Mouse (Mus musculus) ES-E14 (cell line): ENCODE data around the gene Emc9. TPM values are rescaled to one million over a fixed set of nuclear protein-coding genes. Genes with fewer than 3 reads are reported as not detected.
A peak's percentile ranks its signal among the peaks of the same experiment; 100 is the strongest.

Experiments
- DNase-seq: peaks from one replicate; pipeline ENCODE4 v3.0.0-alpha.2; 2013; ENCODE audit warnings: low read depth, low spot score
- H3K27ac ChIP-seq: 2 replicates; pipeline ENCODE4 v1.5.1; 2012; ENCODE audit warnings: low read depth, mild to moderate bottlenecking, low read length, moderate library complexity, mixed read lengths; ENCODE audit not compliant: poor library complexity, insufficient read depth, severe bottlenecking
- H3K36me3 ChIP-seq: 2 replicates; pipeline ENCODE4 v1.6.1; 2012; ENCODE audit warnings: mild to moderate bottlenecking, low read length, moderate library complexity, mixed read lengths; ENCODE audit not compliant: control insufficient read depth, poor library complexity, insufficient read depth, severe bottlenecking
- H3K4me1 ChIP-seq, 2 experiments: fragments of 150-350 bp in 1 of 2; sonication (generic) in 1 of 2; 2 replicates each; pipeline ENCODE4 v1.6.1; 2012; ENCODE audit warnings: low read length in 2 of 2, mild to moderate bottlenecking in 1 of 2, mixed read lengths in 1 of 2; ENCODE audit not compliant: control insufficient read depth in 2 of 2, insufficient read depth in 2 of 2, poor library complexity in 1 of 2
- H3K4me3 ChIP-seq, 2 experiments: fragments of 150-350 bp in 1 of 2; sonication (generic) in 1 of 2; 2 replicates each; pipeline ENCODE4 v1.5.1; 2012; ENCODE audit warnings: low read length in 2 of 2, low read depth in 1 of 2, mild to moderate bottlenecking in 1 of 2, mixed read lengths in 1 of 2; ENCODE audit not compliant: insufficient read depth in 1 of 2, poor library complexity in 1 of 2, severe bottlenecking in 1 of 2
- H3K9ac ChIP-seq: 2 replicates; pipeline ENCODE4 v1.6.1; 2012; ENCODE audit warnings: low read depth, mild to moderate bottlenecking, low read length, mixed read lengths; ENCODE audit not compliant: poor library complexity, insufficient read depth, severe bottlenecking
- H3K9me3 ChIP-seq: fragments of 150-350 bp; sonication (generic); 2 replicates; pipeline ENCODE4 v1.6.1; 2012; ENCODE audit warnings: low read depth, mild to moderate bottlenecking, low read length; ENCODE audit not compliant: control insufficient read depth, insufficient read depth
- CHD2 ChIP-seq: IDR thresholded peaks from 2 replicates; pipeline ENCODE4 v1.6.1; 2014; ENCODE audit warnings: mild to moderate bottlenecking, low read depth, low read length, inconsistent platforms
- HCFC1 ChIP-seq: IDR thresholded peaks from 2 replicates; pipeline ENCODE4 v1.6.1; 2012; ENCODE audit warnings: low read length, inconsistent platforms, borderline replicate concordance; ENCODE audit not compliant: insufficient read depth
- MAFK ChIP-seq: IDR thresholded peaks from 2 replicates; pipeline ENCODE4 v1.6.1; 2014; ENCODE audit warnings: mild to moderate bottlenecking, low read depth, low read length, inconsistent platforms; ENCODE audit not compliant: insufficient read depth
- ZC3H11A ChIP-seq: IDR thresholded peaks from 2 replicates; pipeline ENCODE4 v1.6.1; 2012; ENCODE audit warnings: low read depth, mild to moderate bottlenecking, inconsistent platforms, low read length, borderline replicate concordance
- ZNF384 ChIP-seq: IDR thresholded peaks from 2 replicates; pipeline ENCODE4 v1.6.1; 2012; ENCODE audit warnings: low read depth, low read length, inconsistent platforms
- in situ Hi-C, 2 experiments: fragments of 600-800 bp; cut with MboI; formaldehyde crosslinking; loops; one replicate each; pipeline ENCODE4 v1.15.1; 2025; ENCODE audit warnings: low sequenced_read_pairs in 2 of 2, inconsistent platforms in 1 of 2; ENCODE audit not compliant: unreplicated experiment in 2 of 2
- total RNA-seq: library from RNA; depleted of rRNA; stranded (reverse); fragments of 300-350 nt; gene quantifications from 2 replicates; pipeline ENCODE4 v1.2.3, GENCODE M21; 2012

Emc9 gene
- total RNA-seq, 1 experiment, result 4.9 TPM

DNA sequence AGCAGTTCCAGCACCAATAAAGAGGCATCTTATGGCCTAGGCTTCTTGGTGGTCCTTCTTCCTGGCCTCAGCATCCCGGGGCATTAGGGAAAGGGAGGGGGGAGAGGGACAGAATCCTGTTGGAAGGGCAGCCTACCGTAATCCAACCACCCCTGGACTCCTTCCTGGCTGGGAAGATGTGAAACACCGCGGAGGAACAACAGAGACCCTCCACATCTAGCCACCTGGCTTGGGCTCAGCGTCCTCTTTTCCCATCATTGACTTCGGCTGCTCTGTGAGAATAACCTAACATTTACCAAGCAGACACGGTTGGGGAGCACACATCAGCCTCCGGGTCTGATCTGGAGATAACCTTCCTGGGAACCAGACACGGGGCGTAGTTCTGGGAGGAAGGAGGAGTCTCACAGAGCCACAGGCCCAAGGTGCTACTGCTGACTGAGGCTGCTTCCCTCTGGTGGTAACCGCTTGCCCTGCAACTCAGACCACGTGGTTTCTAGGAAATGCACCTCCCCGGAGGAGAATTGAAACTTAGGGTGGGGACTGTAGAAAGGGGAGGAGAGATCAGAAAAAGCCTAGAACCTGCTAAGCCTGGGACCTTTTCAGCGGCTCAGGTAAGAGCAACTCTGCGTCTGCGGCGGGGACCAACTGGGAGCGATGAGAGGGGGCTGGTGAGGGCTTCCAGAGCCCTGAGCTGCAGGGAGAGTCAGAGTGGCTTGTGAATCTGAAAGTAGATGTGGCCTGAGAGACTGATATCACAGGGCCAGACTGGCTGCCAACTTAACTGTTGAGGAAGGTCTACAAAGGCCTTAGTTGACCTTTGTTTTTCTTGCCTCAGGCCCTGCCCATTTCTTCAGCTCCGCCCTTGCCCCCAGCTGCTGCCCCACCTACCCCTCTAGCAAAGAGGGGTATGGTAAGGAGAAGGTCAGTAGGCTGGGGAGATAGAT, 18.8 kb upstream of the Emc9 start:
- DNase-seq, result peak; percentile 96
- peak overlapping the region; percentile 69; the same call in 1 of the 2 replicates for H3K9ac ChIP-seq
- TF ChIP-seq MAFK (no peak), CHD2 (no peak), ZNF384 (no peak), ZC3H11A (no peak), HCFC1 (peak; percentile 57; the same call in 1 of the 2 replicates)
- in situ Hi-C loops, result no loop called here
- peaks cover 50% of the 10 kb centered on the region for H3K36me3 ChIP-seq
- peaks cover 0 to 15% of the 10 kb centered on the region in 2 experiments; a peak in 2 of 4 replicates for H3K4me1 ChIP-seq
- no peaks in the 10 kb centered on the region for H3K9me3 ChIP-seq
- H3K4me3 ChIP-seq, result peak overlapping the region; percentile 56 to 59
- H3K27ac ChIP-seq, result peak overlapping the region; percentile 96

DNA sequence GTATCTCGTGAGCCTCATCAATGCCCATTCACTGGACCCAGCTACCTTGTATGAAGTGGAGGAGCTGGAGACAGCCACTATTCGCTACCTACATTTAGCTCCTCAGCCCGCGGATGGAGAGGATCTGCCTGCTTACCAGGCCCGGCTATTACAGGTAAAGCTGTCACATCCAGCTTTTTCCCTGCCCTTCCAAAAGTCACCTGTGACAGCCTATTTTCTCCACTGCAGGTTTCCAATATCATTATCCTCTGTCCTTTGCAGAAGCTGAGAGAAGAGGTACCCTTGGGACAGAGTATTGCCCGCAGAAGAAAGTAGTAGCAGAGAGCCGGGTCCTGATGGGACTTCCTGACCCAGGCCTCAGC, 18.1 kb upstream of the Emc9 start, which contains the start of gene Irf9:
TSS of gene Irf9 (plus strand) at position 301 of the 362 bp plus-strand sequence.
- peak within 1 kb of the TSS; percentile 96 for H3K27ac ChIP-seq
- no peak for DNase-seq
- peak within 1 kb of the TSS; percentile 56 to 59 for H3K4me3 ChIP-seq
- peak within 1 kb of the TSS; percentile 69; the same call in 1 of the 2 replicates for H3K9ac ChIP-seq
- peaks cover 49% of the 10 kb centered on the region for H3K36me3 ChIP-seq
- no peak for TF ChIP-seq CHD2
- in situ Hi-C loops, result no loop called here
- peaks cover 0 to 15% of the 10 kb centered on the region in 2 experiments; a peak in 2 of 4 replicates for H3K4me1 ChIP-seq
- no peaks in the 10 kb centered on the region for H3K9me3 ChIP-seq

DNA sequence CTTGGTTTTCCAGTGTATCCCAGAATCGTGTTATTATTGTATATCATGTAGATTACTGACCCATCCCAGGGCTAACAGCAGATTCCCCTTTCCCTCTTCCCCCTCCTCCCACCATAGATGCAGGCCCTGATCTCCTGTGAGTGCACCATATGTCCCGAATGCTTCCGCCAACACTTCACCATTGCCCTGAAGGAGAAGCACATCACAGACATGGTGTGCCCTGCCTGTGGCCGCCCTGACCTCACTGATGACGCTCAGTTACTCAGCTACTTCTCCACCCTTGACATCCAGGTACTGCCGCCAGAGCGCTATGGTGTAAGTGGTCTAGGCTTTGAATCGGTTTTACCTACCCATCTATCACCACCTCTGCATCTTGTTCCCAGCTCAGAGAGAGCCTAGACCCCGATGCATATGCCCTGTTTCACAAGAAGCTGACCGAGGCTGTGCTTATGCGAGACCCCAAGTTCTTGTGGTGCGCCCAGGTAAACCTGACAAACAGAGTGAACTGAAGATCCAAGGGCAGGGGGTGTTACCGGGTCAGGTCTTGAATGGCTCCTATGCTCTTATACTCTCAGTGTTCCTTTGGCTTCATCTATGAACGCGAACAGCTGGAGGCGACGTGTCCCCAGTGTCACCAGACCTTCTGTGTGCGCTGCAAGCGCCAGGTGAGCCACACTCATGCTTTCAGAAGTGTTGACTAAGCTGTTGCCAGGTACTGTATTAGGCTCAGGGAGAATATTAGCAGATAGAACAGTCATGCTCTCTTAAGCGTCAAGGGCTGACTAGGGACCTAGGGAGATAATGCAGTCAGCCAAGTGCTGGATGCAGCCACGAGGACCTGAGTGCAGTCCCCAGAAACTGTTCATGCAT, 13.7 kb upstream of the Emc9 start:
- DNase-seq, result no peak
- TF ChIP-seq MAFK (no peak), ZC3H11A (no peak)
- Histone ChIP-seq H3K36me3 (peaks cover 52% of the 10 kb centered on the region), H3K9me3 (no peaks in the 10 kb centered on the region), H3K27ac (no peak overlapping the region), H3K4me3 (no peak overlapping the region), H3K9ac (no peak overlapping the region), H3K4me1 (peaks cover 0 to 10% of the 10 kb centered on the region in 2 experiments; a peak in 2 of 4 replicates)
- in situ Hi-C loops, result no loop called here

DNA sequence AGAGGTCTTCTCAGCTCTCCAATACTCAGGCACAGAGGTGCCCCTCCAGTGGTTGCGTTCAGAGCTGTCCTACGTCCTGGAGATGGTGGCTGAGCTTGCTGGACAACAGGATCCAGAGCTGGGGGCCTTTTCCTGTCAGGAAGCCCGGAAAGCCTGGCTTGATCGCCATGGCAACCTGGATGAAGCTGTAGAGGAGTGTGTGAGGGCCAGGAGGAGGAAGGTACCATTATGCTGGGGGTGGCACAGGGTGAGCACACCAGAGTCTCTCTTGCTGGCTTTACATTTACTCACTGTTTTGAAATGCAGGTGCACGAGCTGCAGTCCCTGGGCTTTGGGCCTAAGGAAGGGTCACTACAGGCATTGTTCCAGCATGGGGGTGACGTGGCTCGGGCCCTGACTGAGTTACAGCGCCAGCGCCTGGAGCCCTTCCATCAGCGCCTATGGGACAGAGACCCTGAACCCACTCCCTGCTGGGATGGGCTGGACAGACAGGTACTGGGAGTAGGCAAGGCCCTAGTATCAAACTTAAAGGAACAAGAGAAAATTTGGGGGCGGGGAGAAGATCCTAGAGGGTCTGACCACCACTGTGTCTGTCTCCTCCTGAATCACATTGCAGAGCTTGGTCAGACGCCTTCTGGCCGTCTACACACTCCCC, 11.1 kb upstream of the Emc9 start:
- no peak overlapping the region for H3K4me3 ChIP-seq
- H3K9ac ChIP-seq, result no peak overlapping the region
- H3K9me3 ChIP-seq, result no peaks in the 10 kb centered on the region
- TF ChIP-seq ZNF384, result no peak
- no peak for TF ChIP-seq MAFK
- TF ChIP-seq HCFC1, result no peak
- no peak for TF ChIP-seq ZC3H11A
- in situ Hi-C loops, result no loop called here
- no peak overlapping the region for H3K27ac ChIP-seq
- H3K4me1 ChIP-seq, result peaks cover 0 to 3% of the 10 kb centered on the region in 2 experiments; a peak in 2 of 4 replicates
- no peak for DNase-seq
- peaks cover 37% of the 10 kb centered on the region for H3K36me3 ChIP-seq
